Mouse (Mus musculus): ENCODE data around the gene Plin1.

The Plin1 gene

GRCm38 (mm10) chr7:79732622-79733021 is at the start of gene Plin1:
Gene Plin1 (minus strand): TSS chr7:79732903.
- DNase-seq = no peak

DNA sequence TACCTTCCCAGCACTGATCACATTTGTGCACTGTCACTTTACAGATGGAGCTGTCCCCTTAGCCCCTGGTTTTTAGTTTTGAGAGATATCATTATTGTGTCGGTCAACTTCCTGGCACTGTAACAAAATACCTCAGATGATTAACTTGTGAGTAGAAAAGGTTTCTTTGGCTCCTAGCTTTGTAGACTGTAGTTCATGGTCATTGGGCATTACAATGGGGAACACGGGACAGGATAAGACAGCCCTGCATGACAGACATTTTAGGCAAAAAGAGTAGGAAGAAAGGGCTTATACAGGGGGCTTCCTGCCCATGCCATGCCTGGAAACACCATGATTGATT is 49.8 kb upstream of the Plin1 start:
- DNase-seq = no peak

DNA sequence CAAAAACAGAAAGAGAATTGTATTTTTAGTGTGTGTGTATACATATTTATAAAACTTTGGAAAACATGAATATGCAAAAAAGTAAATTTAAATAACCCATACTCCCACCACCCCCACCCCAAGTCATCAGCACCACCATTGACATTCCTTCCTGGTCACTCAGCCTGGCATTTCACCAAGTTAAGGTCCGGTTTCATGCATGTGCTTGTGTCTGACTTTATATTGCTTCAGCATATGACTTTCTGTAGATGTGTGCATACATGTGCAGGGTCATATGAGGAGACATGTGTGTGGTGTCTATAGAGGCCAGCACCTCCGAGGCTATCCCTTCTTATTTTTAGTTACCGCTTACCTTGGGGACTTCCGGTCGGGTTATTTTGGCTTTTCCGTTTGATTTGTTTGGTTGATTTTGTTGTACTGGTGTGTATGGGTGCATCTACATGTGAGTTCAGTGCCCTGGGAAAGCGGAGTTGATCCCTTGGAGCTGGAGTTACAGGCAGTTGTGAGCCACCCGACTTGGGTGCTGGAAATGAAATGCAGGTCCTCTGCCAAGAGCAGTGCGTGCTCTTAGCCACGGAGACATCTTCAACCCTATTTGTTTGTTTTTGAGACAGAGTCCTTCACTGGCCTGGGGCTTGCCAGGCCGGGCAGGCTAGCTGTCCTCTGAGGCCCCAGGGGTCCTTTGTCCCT is 49.3 kb upstream of the Plin1 start:
- no peak for DNase-seq

DNA sequence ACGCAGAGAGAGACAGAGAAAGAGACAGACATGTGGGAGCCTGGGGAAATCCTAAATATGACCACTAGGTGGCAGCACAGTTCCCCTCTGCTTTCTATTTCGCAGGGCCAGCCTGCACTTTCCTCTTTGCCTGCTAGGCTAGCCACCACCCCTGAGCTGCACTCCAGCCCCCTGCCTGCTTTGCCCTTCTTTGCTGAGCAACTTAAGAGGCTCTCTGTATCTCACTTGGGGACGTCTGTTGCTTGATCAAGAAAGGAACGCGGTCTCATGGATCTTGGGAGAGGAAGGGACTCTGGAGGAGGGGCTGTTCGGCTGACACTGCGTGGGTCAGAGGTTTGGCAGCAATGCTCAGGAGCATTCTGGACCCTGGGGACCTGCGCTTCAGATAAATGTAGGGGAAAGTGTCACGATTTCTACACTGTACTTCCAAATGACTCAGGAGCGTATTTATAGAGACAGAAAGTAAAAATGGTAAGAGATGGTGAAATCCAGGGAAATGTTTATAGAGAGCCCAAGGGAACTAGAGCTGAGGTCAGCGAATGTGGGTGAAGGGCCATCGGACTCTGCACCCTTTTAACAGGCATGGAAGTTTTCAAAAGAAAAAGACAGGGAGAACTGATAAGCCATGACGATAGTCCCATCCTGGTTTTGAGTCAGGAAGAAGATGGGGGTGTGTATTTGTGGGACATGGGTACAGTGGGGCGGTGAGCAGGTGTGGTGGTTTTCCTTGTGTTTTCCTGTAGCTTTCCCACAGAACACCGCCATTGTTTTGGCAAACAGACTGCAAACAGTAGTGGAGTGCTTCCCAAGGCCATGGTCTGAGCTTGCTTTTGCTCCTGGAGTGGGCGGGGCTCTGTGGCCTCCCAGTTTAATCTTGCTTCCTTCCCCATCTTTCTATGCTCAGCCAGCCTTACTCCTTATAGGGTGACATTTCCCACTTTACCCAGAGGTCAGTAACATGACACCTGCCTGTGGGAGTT is 48.2 kb upstream of the Plin1 start:
- DNase-seq = peak; percentile 66 to 74

DNA sequence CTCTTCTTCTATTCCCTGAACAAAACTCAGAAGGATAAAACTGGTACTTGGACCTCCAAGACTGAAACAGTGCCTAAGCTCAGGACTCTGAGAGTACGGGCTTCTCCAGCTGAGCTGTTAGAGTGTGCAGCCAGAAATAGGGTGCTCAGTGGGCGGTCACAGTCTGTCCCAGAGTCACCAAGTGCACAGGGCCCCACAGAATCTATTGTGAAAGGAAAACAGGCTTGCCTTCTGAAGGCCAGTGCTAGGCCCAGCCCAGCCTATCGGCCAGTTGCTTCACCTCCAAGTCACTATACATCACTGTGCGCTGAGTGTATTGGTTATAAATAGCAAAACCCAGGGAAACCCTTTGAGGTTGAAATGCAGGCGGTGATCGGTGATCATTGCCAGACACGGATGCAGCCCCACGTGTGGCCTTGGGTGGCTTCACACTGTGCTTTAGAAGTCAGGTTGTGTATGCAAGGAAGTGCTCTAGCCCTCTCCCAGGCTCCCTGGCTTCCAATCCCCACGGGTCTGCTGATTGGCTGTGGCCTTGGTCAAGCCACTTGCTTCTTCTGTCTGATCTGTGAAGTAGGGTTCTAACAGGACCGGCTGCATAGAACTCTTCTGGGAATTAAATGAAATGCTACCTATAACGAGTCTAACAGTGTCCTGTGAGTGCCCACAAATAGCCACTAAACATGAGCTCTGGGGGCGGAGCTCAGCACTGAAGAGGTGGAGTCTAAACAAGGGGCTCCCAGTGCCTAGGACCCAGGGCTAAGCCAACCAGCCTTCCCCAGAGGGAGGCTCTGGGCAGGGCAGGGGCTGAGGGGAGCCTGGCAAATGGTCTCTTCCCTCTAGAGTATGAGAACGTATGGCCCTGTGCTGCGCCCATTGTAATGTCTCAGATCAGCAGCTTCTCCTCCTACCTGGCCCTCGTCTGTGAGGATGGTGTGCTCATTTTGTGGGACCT is 39.1 kb upstream of the Plin1 start:
- DNase-seq = no peak

DNA sequence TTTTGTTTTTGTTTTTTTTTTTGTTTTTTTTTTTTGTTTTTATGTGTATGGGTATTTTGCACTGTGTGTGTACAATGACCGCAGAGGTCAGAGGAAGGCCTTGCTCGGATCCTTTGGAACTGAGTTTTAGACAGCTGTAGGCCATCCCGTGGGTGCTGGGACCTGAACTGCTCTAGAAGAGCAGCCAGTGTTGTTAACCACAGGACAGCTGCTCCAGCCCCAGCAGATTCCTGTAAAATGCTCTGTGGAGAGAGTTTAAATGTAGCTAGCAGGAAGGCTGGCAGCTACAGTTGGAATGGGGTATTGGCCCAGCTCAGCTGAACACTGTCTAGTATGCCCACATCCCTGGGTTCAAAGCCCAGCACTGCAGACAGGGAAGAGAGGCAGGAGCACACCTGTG is 37.0 kb upstream of the Plin1 start:
- DNase-seq = no peak

DNA sequence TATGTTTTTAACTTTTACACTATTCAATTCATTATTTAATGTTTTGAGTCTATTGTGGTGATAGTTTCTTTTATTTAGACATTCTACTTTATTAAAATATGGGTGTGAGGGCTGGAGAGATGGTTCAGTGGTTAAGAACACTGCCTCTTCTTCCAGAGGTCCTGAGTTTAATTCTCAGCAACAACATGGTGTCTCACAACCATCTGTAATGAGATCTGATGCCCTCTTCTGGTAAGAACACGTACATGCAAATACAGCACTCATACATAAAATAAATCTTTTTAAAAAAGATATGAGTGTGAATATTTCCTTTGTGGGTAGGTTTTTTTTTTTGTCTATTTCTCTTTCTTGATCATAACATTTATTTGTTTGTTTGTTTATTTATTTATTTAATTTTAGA is 33.3 kb upstream of the Plin1 start:
- no peak for DNase-seq

DNA sequence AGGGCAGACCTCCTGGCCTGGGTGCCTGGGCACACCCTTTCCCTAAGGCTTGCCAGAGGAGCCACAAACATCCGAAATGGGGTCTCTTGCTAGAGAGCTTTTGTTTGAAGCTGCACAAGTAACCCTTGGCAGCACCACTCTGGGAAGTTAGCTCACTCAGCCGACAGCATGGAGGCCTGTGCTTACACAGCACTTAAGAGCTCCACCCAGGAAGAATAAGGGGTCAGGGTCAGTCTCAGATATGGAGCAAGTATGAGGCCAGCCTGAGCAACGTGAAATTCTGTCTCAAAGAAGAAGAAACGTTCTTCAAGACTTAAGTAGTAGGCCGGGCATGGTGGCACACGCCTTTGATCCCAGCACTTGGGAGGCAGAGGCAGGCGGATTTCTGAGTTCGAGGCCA is 29.4 kb upstream of the Plin1 start:
- no peak for DNase-seq

- no peak for DNase-seq
Observed at GRCm38 (mm10) chr7:79761124-79761876, 28.6 kb upstream of the Plin1 start.

- DNase-seq = no peak
Observed at GRCm38 (mm10) chr7:79759766-79760165, 27.1 kb upstream of the Plin1 start.

DNA sequence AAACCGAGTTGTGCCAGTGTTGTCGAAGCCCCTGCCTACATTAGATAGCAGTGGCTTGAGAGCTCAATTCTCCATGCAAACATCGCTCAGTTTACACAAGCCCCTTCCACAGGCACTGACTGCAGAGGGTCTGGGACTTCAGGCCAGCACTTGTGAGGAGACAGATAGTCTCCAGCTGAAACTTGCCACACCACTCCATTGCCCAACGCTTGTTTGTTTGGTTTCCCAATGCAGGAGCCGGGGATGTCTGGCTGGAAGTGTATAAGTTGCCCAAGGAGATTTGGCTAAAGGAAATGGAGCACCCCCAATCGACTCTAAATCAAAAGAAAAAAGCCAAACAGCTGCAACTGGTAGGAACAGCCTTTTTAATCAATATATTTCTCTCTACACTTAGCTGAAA is 25.5 kb upstream of the Plin1 start:
- no peak for DNase-seq

- DNase-seq = no peak
Observed at GRCm38 (mm10) chr7:79756334-79756733, 23.6 kb upstream of the Plin1 start.

- DNase-seq = no peak
Observed at GRCm38 (mm10) chr7:79749511-79749910, 16.8 kb upstream of the Plin1 start.

DNA sequence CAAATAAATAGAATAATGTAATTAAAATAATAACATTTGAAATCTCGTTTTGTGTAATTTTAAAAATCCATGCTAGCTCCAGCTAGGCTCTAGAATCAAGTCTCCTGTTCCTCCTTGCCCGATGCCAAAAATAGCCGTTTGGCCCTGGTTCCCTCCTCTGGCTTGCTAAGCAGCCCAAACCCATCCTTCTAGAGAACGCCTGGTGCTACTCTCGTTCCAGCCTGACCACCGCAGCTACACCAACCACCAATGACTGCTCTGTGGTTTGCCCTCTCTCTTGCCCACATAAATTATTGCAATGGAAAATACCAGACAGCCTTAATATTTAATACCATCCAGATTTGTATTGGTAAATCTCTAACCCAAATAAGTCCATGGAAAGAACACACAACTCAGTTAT is 15.0 kb upstream of the Plin1 start:
- no peak for DNase-seq

DNA sequence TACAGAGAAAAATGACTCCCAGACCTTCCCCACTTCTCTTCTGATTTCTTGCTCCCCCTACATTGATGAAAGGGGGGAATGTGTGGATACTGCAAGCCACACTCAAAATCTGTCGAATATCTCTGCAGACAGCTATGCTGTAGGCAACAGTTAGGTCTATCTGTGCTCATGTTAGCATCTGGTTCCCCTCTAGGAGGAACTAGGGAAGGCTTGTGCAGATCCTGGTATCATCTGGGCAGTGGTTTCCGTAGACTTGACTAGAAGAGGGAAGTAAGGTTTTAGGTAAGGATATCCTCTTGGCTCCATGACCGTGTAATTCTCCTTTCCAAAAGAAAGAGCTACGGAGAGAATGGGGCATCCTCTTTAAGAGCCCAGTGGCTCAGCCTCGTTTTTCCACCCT is 11.9 kb upstream of the Plin1 start:
- DNase-seq = no peak

DNA sequence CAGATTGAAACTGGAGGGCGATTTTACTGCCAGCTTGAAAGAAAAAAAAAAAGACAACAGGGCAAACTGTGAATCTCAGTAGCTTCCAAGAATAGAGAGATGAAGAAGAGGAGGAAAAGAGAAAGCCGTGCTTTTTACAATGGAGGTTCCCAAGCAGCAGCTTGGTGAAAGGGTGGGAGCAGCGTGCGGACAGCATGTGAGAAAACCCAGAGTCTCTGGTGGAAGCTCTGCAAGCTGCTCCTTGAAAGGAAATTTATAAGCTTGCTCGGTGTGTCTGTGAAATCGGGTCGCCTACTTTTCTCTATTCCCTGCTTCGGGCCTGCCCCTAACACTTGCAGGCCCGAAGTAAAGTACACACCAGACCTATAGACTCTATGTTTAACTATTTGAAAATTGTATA is 11.3 kb upstream of the Plin1 start:
- no peak for DNase-seq

DNA sequence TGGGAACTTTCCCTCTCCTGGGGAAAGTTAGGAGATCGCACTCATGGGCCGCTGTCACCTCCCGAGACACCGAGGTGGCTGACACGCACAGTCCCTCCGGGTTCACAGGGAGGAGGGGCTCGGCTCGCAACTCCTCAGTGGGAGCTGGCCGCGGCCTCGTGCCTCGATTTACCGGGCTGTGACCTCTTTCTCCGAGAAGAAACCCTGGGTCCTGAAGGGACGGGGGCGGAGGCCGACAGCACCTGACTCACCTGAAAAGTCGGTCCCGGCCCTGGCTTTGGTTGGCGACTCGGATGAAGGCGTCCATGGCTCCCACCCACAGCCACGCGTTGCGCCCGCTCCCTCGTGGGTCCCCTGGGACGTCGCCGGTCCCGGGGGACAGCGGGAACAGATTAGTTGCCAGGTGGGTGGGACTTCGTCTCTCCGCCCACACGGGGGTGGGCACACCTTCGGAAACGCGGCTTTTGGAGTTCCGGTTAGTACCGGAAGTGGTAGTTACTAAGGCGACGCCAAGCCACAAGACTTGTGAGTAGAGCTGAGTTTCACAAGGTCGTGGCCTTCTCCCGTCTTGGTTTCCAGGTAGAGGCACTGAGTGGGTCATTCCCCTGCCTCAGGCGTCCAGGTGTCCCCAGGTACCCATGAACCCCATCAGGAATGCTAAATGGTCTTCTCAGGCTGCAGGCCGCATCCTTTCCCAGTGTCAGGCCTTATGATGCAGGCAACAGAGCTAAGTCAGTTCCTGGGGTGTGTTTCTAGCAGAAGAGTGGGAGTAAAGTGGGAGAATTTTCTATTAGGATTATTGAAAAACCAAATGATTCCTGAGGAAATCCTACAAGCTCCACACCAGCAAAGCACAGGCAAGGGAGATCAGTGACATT is 10.2 kb upstream of the Plin1 start, which contains the start of the genes Pex11a and Wdr93:
Gene Pex11a (minus strand): TSS at position 473 of the 878 bp plus-strand sequence.
Gene Wdr93 (plus strand): TSS at position 505 of the 878 bp plus-strand sequence.
- peak; percentile 68 to 73 for DNase-seq

DNA sequence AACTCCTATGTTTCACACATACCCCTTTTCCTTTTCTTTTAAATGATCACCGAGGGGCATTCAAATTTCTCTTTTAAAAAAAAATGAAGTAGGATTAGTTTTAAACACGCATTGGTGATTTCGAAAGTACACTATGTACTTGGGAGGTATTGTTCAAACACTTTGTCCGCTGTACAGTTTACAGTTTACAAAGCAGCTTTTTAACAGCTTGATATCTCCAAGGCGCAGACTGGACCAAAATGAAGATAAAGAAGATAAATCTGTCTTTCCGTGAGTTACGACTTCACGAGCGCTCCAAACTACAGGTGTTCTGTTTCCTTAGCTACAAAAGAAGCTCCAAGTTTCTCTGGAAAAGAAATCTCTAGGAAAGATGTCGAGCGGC is 9.6 kb upstream of the Plin1 start:
- no peak for DNase-seq

DNA sequence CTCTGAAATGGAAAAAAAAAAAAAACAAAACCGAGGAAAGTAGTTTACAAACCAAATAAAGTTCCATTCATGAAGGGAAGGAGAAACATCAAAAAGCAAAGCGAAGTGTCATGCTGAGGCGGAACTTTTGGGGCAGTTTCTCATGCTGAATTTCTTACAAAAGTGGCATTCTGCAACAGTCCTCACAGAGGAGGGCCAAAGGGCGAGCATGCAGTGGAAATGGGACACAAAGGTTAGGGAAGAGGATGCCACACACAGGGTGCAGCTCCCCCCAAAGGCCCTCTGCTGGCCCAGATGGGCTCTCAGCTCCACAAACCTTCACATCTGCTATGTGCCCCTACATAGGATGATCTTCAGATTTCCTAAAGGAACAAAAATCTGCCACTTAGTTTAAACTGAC is 7.6 kb upstream of the Plin1 start:
- DNase-seq = no peak

DNA sequence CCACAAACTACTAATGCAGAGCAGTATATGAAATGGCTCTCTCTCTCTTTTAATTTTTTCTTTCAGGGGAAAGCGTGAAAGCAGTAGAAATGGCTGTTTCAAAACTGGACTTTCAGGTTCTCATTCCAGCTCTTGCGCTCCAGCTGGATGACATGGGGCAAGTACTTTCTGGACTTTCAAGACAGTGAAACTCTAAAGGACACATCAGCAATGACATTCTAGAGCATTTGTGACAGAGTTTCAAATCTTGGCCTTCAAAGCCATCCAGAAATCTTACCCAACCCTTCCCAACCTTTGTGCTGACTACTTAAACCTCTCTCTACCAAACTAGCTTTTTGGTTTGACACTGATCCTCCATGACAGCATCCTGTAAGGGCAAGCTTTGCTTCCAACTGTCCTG is 6.2 kb upstream of the Plin1 start:
- no peak for DNase-seq

DNA sequence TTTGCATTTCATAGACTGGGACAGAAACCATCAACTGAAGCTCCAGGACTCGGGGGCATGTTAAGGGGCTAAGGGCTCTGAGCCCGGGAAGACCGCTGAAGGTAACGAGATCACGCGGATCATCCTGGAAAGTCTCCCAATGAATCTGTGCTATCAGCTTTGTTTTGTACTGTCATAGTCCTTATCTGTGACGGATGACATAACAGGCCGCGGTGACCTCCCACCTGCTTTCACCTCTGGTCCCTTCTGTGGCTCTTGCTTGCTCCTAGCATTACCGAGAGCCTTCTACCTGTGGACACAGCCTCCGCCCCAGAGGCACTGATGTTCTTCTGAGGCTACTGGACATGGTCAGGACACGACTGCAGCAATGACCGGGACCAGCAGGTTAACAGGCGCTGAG is 3.8 kb upstream of the Plin1 start:
- no peak for DNase-seq

Measured in cerebellum, adult 18-20 months (tissue).